Mouse (Mus musculus): Measurements from ENCODE around the gene Habp2. TPM values are rescaled to one million over a fixed set of nuclear protein-coding genes. Genes with fewer than 3 reads are reported as not detected.

Habp2 gene
- polyA plus RNA-seq, 1 experiment from 2014 or later: 20.4 TPM

- 87% methylated on average over 4 of the region's 4 CpGs for WGBS
- no peaks in the 10 kb centered on the region for H3K27me3 ChIP-seq (ENCODE audit: control insufficient read depth, insufficient read depth, low read length)
- H3K36me3 ChIP-seq (ENCODE audit: control insufficient read depth, insufficient read depth, low read length): no peaks in the 10 kb centered on the region
- ATAC-seq (ENCODE audit: low FRiP score, low TSS enrichment): no peak; the same call in 1 of the 2 replicates
- no peak overlapping the region for H3K4me3 ChIP-seq (ENCODE audit: low read length)
- H3K4me2 ChIP-seq (replicated peaks; ENCODE audit: low read depth, low read length): no peak overlapping the region; the same call in 1 of the 2 replicates
- peak overlapping the region; percentile 1; the same call in 1 of the 2 replicates for H3K27ac ChIP-seq (ENCODE audit: low read depth, low read length)
- no peak overlapping the region for H3K9ac ChIP-seq (ENCODE audit: low read depth, low read length)
- H3K4me1 ChIP-seq (ENCODE audit: control insufficient read depth, insufficient read depth, low read length): peaks cover 4% of the 10 kb centered on the region; the same call in 1 of the 2 replicates
- H3K9me3 ChIP-seq (ENCODE audit: control insufficient read depth, low read length): no peaks in the 10 kb centered on the region
These were observed 1.5 kb downstream of the Habp2 start for GRCm38 (mm10) chr19:56288436-56288835.

DNA sequence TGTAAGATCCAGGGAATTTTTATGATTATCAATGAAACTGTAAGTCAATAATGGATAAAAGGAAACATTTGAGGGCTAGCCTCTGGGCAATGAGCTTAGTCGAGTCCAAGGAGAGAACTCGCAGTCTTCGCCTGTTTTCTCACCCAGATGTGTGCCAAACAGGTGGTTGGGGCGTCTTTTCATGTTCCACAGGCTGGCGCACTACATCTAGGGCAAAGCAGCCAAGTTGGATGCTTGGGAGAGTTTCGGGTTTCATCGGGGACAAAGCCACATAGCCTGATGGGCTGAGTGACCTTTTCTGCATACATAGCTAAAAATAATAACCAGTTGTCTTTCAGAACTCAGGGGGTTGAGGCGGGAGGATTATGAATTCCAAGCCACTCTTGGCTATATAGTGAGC lies 2.7 kb downstream of the Habp2 start:
- Histone ChIP-seq H3K9ac (ENCODE audit: low read depth, low read length) (no peak overlapping the region), H3K4me3 (ENCODE audit: low read length) (no peak overlapping the region), H3K27ac (ENCODE audit: low read depth, low read length) (no peak overlapping the region), H3K27me3 (ENCODE audit: control insufficient read depth, insufficient read depth, low read length) (no peaks in the 10 kb centered on the region), H3K9me3 (ENCODE audit: control insufficient read depth, low read length) (no peaks in the 10 kb centered on the region), H3K4me2 (replicated peaks; ENCODE audit: low read depth, low read length) (no peak overlapping the region), H3K4me1 (ENCODE audit: control insufficient read depth, insufficient read depth, low read length) (peaks cover 6% of the 10 kb centered on the region), H3K36me3 (ENCODE audit: control insufficient read depth, insufficient read depth, low read length) (no peaks in the 10 kb centered on the region)
- WGBS: 80% methylated on average over 8 of the region's 8 CpGs
- no peak for ATAC-seq (ENCODE audit: low FRiP score, low TSS enrichment)

DNA sequence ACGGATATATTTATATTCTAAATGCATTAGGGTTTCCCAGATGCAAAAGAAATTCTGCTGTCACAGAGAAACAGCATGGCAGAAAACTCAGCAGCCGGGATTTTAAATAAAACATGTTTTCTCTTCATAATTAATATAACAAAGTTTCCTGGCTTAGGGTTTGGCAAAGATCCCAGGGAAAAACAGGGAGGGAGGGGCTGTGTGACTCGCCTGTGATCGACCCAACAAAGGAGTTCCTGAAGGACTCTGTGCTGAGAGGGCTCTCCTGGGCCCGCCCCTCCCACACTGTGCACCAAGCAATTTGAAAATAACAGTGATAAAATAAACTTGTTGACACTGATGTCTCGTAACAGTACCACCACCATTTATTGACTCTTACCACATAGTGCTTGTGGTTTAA lies 5.0 kb downstream of the Habp2 start:
- 57% methylated on average over 6 of the region's 6 CpGs for WGBS
- H3K36me3 ChIP-seq (ENCODE audit: control insufficient read depth, insufficient read depth, low read length): no peaks in the 10 kb centered on the region
- H3K9ac ChIP-seq (ENCODE audit: low read depth, low read length): no peak overlapping the region
- no peaks in the 10 kb centered on the region for H3K27me3 ChIP-seq (ENCODE audit: control insufficient read depth, insufficient read depth, low read length)
- no peak overlapping the region for H3K27ac ChIP-seq (ENCODE audit: low read depth, low read length)
- no peak for ATAC-seq (ENCODE audit: low FRiP score, low TSS enrichment)
- H3K9me3 ChIP-seq (ENCODE audit: control insufficient read depth, low read length): no peaks in the 10 kb centered on the region
- H3K4me2 ChIP-seq (replicated peaks; ENCODE audit: low read depth, low read length): no peak overlapping the region
- H3K4me1 ChIP-seq (ENCODE audit: control insufficient read depth, insufficient read depth, low read length): peaks cover 7% of the 10 kb centered on the region
- no peak overlapping the region for H3K4me3 ChIP-seq (ENCODE audit: low read length)

DNA sequence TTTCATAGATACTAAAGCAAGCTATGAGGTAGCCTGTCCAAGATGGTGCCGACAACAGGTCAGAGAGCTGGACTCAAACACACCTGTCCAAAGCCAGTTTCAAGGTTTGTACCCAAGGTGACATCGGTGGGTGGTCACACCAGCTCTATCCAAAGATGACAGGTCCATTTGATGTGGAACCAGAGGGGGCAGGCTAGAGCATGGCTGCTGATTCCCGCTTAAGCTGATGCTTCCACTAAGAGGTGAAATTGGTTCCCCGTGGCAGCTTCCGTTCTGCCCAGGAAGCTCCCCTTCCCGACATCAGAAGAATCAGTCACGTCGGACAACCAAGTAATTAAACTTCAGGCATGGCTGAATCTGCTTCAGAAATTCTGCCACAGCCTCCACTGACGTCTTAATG lies 5.4 kb downstream of the Habp2 start:
- Histone ChIP-seq H3K36me3 (ENCODE audit: control insufficient read depth, insufficient read depth, low read length) (no peaks in the 10 kb centered on the region), H3K9ac (ENCODE audit: low read depth, low read length) (no peak overlapping the region), H3K4me2 (replicated peaks; ENCODE audit: low read depth, low read length) (no peak overlapping the region), H3K4me1 (ENCODE audit: control insufficient read depth, insufficient read depth, low read length) (peaks cover 5% of the 10 kb centered on the region; the same call in 1 of the 2 replicates), H3K4me3 (ENCODE audit: low read length) (no peak overlapping the region), H3K9me3 (ENCODE audit: control insufficient read depth, low read length) (no peaks in the 10 kb centered on the region), H3K27ac (ENCODE audit: low read depth, low read length) (no peak overlapping the region), H3K27me3 (ENCODE audit: control insufficient read depth, insufficient read depth, low read length) (no peaks in the 10 kb centered on the region)
- no peak for ATAC-seq (ENCODE audit: low FRiP score, low TSS enrichment)
- 57% methylated on average over 9 of the region's 9 CpGs for WGBS

- Histone ChIP-seq H3K9ac (ENCODE audit: low read depth, low read length) (no peak overlapping the region), H3K27me3 (ENCODE audit: control insufficient read depth, insufficient read depth, low read length) (no peaks in the 10 kb centered on the region), H3K36me3 (ENCODE audit: control insufficient read depth, insufficient read depth, low read length) (no peaks in the 10 kb centered on the region), H3K4me3 (ENCODE audit: low read length) (no peak overlapping the region), H3K4me1 (ENCODE audit: control insufficient read depth, insufficient read depth, low read length) (peaks cover 5% of the 10 kb centered on the region; the same call in 1 of the 2 replicates), H3K9me3 (ENCODE audit: control insufficient read depth, low read length) (no peaks in the 10 kb centered on the region), H3K4me2 (replicated peaks; ENCODE audit: low read depth, low read length) (no peak overlapping the region), H3K27ac (ENCODE audit: low read depth, low read length) (no peak overlapping the region)
- WGBS: 62% methylated on average over 7 of the region's 7 CpGs
- peak; percentile 89 for ATAC-seq (ENCODE audit: low FRiP score, low TSS enrichment)
These were observed 7.9 kb downstream of the Habp2 start for GRCm38 (mm10) chr19:56294654-56295399.

- WGBS: 83% methylated on average over 9 of the region's 9 CpGs
- no peaks in the 10 kb centered on the region for H3K27me3 ChIP-seq (ENCODE audit: control insufficient read depth, insufficient read depth, low read length)
- no peaks in the 10 kb centered on the region for H3K36me3 ChIP-seq (ENCODE audit: control insufficient read depth, insufficient read depth, low read length)
- no peak overlapping the region for H3K4me2 ChIP-seq (replicated peaks; ENCODE audit: low read depth, low read length)
- no peak overlapping the region for H3K4me3 ChIP-seq (ENCODE audit: low read length)
- H3K9ac ChIP-seq (ENCODE audit: low read depth, low read length): no peak overlapping the region
- peaks cover 5% of the 10 kb centered on the region; the same call in 1 of the 2 replicates for H3K4me1 ChIP-seq (ENCODE audit: control insufficient read depth, insufficient read depth, low read length)
- ATAC-seq (ENCODE audit: low FRiP score, low TSS enrichment): no peak
- H3K9me3 ChIP-seq (ENCODE audit: control insufficient read depth, low read length): no peaks in the 10 kb centered on the region
- H3K27ac ChIP-seq (ENCODE audit: low read depth, low read length): no peak overlapping the region
These were observed 9.7 kb downstream of the Habp2 start for GRCm38 (mm10) chr19:56296668-56297067.

- no peak overlapping the region for H3K9ac ChIP-seq (ENCODE audit: low read depth, low read length)
- no peaks in the 10 kb centered on the region for H3K9me3 ChIP-seq (ENCODE audit: control insufficient read depth, low read length)
- peaks cover 5% of the 10 kb centered on the region; the same call in 1 of the 2 replicates for H3K4me1 ChIP-seq (ENCODE audit: control insufficient read depth, insufficient read depth, low read length)
- no peaks in the 10 kb centered on the region for H3K36me3 ChIP-seq (ENCODE audit: control insufficient read depth, insufficient read depth, low read length)
- H3K4me3 ChIP-seq (ENCODE audit: low read length): no peak overlapping the region
- no peak overlapping the region for H3K27ac ChIP-seq (ENCODE audit: low read depth, low read length)
- no peak for ATAC-seq (ENCODE audit: low FRiP score, low TSS enrichment)
- no peaks in the 10 kb centered on the region for H3K27me3 ChIP-seq (ENCODE audit: control insufficient read depth, insufficient read depth, low read length)
- H3K4me2 ChIP-seq (replicated peaks; ENCODE audit: low read depth, low read length): no peak overlapping the region
- 64% methylated on average over 3 of the region's 3 CpGs for WGBS
These were observed 10.3 kb downstream of the Habp2 start for GRCm38 (mm10) chr19:56297264-56297663.

DNA sequence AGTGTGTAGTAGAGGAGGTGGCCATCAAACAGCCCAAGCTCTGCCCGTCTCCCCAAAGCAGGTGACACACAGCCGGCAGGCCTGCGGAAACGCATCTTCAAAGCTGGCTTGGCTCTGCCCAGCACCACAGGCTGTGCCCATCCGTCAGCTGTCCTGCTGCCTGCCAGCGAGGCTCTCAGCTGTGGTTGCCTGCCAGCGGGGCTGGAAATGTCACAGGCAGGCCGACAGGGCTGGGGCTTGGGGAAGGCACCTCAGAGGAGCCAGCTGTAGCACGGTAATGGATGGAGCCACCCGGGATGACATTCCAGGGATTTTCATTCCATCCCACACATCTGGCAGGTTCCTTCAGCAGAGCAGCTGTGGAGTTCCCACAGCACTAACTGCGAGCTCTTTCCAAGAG lies 13.9 kb downstream of the Habp2 start:
- no peak for ATAC-seq (ENCODE audit: low FRiP score, low TSS enrichment)

GRCm38 (mm10) chr19:56316531-56316930 lies 29.6 kb downstream of the Habp2 start:
- no peak for ATAC-seq (ENCODE audit: low FRiP score, low TSS enrichment)
- Histone ChIP-seq H3K4me1 (ENCODE audit: control insufficient read depth, insufficient read depth, low read length) (peaks cover 11% of the 10 kb centered on the region), H3K27ac (ENCODE audit: low read depth, low read length) (no peak overlapping the region), H3K9ac (ENCODE audit: low read depth, low read length) (no peak overlapping the region), H3K27me3 (ENCODE audit: control insufficient read depth, insufficient read depth, low read length) (no peaks in the 10 kb centered on the region), H3K36me3 (ENCODE audit: control insufficient read depth, insufficient read depth, low read length) (no peaks in the 10 kb centered on the region), H3K4me3 (ENCODE audit: low read length) (no peak overlapping the region), H3K9me3 (ENCODE audit: control insufficient read depth, low read length) (no peaks in the 10 kb centered on the region), H3K4me2 (replicated peaks; ENCODE audit: low read depth, low read length) (no peak overlapping the region)
- 90% methylated on average over 3 of the region's 3 CpGs for WGBS

More for the DNA sequence above, 13.9 kb downstream of the Habp2 start:
- no peak overlapping the region for H3K4me2 ChIP-seq (replicated peaks; ENCODE audit: low read depth, low read length)
- H3K9ac ChIP-seq (ENCODE audit: low read depth, low read length): no peak overlapping the region
- 72% methylated on average over 11 of the region's 11 CpGs for WGBS
- H3K4me3 ChIP-seq (ENCODE audit: low read length): no peak overlapping the region
- no peaks in the 10 kb centered on the region for H3K36me3 ChIP-seq (ENCODE audit: control insufficient read depth, insufficient read depth, low read length)
- no peak overlapping the region for H3K27ac ChIP-seq (ENCODE audit: low read depth, low read length)
- no peaks in the 10 kb centered on the region for H3K9me3 ChIP-seq (ENCODE audit: control insufficient read depth, low read length)
- no peaks in the 10 kb centered on the region for H3K27me3 ChIP-seq (ENCODE audit: control insufficient read depth, insufficient read depth, low read length)
- no peaks in the 10 kb centered on the region for H3K4me1 ChIP-seq (ENCODE audit: control insufficient read depth, insufficient read depth, low read length)
